Mouse (Mus musculus): ENCODE measurements around the gene Rpl37. TPM values are rescaled to one million over a fixed set of nuclear protein-coding genes. Genes with fewer than 3 reads are reported as not detected.
"Not testable (repeated sequence)": the region's sequence is repeated elsewhere in the genome, so short reads cannot be mapped to it uniquely, and the experiment has no call there.

Gene Rpl37
- total RNA-seq, 1 experiment from 2014 or later = 563 TPM

DNA sequence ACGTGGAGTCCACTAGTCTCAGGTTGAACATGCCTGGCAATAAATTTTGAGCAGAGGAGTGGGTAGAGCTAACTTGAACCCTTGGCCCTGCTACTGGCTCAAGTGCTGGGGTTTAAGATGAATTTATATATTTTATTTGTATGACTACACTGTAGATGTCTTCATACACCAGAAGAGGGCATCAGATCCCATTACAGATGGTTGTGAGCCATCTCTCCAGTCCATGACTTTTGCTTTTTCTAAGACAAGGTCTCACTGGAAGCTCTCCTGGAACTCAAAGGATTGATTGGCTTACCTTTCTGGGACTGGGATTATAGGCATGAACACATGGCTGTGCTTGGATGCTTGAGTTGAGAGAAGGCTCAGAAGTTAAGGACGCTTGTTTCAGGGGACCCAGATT lies 3.3 kb downstream of the Rpl37 start:
- no peak for ATAC-seq (ENCODE audit: extremely low read depth, insufficient number of reproducible peaks, low FRiP score, poor library complexity, severe bottlenecking)

DNA sequence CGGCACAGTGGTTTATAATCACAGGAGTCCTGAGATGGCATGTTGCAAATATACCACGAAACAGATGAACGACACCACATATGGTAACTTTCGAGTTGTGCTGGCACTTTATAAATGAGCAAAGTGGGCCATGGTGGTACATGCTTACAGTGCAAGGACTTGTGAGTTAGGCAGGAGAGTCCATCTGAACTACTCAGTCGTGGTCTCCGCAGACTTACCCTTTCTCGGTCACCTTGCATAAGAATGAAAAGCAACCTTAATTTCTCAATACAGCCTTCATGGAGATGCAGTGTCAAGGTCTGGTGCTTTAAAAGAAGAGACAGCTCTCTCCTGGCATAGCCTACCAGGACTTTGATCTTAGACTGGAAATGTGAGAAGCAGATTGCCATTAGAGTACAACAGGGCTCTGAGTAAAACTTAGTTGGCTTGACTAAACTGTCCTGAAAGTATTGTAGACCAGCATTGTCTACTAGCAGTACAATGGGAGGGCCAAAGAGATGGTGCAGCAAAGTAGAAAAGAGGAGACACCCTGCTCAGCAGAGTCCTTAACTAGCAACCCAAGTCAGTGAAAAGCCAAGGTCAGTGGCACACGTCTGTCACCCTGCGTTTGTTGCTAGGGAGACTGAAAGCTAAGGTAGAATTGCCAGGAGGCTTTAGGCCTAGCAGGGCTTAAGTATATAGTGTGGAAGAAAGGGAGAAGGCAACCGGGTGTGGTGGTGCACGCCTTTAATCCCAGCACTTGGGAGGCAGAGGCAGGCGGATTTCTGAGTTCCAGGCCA lies 5.3 kb downstream of the Rpl37 start:
- no peak for ATAC-seq (ENCODE audit: extremely low read depth, insufficient number of reproducible peaks, low FRiP score, poor library complexity, severe bottlenecking)

DNA sequence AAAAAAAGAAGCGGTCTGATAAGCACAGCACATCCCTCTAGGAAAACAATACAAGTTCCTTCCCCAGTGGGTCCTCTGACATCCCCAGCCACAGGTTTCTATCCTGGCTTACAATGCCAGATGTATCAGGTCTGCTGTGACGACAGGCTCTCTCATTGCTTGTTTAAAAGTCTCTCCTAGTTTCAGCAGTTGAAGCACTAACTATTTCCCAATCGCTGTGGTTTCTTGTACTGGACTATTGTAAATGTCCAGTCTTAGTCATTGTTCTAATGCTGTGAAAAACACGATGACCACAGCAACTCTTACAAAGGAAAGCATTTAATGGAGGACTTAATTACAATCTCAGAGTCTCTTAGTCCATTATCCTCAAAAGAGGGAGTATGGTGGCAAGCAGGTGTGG lies 10.0 kb downstream of the Rpl37 start:
- peak; percentile 52; the same call in 1 of the 2 replicates for ATAC-seq (ENCODE audit: extremely low read depth, insufficient number of reproducible peaks, low FRiP score, poor library complexity, severe bottlenecking)

DNA sequence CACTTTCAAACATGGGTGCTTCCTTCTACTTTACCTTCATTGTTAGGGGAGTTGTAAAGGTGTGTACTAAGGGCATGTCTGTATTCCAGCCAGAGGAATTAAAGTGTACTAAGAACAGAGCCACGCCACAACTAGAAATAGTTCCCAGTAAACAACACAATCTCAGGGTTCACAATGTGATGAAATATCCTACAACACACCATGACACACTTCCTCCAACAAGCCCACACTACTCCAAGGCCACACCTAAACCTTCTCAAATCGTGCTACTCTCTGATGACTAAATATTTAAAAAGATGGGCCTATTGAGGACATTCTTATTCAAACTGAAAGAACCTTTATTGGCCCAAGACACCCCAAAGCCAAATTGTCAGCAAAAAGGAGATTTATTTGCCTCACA lies 11.0 kb downstream of the Rpl37 start:
- ATAC-seq (ENCODE audit: extremely low read depth, insufficient number of reproducible peaks, low FRiP score, poor library complexity, severe bottlenecking) = peak; percentile 28; the same call in 1 of the 2 replicates

DNA sequence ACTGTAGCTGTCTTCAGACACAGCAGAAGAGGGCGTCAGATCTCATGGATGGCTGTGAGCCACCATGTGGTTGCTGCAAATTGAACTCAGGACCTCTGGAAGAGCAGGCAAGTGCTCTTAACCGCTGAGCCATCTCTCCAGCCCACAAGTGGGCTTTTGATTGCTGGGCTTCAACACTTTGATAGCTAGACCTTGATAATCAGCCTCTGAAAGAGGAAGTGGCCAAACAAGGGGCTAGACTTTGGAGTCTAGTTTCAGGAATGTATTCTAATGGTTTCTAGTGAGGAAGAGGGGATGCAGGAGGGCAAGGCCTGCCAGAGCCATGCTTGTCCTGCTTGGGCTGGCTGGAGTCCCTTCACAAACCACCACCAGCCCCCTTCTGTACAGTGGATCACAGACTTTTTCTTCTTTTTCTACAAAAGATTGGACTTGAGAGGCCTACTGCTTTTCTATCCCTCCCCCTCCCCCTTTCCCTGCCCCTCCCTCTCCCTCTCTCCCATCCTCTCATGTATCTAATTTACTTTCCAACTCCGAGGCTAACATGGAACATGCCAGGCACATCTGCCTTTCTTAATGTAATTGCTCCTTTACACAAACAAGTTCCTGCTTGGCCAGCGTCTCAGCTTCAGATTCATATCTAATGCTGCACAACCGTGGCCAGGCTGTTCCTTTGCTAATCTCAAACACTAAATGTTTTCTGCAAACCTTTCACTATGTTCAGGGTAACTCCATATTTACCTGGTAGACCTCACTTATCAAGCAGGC lies 11.9 kb downstream of the Rpl37 start:
- ATAC-seq (ENCODE audit: extremely low read depth, insufficient number of reproducible peaks, low FRiP score, poor library complexity, severe bottlenecking) = no peak

DNA sequence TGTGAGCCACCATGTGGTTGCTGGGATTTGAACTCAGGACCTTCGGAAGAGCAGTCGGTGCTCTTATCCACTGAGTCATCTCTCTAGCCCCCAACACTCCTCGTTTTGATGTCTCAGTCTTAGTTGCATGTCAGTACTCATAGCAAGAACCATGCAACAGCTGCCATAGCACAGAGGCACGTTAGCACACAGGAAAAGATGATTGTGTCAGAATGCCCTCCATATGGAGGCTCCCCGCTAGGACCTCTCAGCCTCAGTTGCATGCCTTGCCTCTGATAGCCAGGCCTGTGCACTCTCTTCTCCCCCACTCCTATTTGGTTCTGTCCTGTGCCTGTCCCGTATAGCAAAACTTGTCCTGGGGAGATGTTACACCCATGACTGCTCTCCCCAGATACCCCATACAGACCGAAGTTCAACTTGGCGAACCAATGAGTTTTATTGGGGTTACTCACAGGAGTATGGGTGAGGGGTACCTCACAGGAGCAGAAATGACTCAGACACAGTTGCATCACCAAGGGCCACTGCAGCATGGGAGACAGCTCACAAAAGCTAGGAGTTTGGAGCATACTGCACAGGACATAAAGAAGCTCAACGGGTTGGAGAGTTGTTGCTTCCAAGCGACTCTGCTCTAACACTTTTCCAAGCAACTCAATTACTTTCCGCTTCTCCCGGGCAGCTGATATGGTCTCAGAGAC lies 12.8 kb downstream of the Rpl37 start:
- ATAC-seq (ENCODE audit: extremely low read depth, insufficient number of reproducible peaks, low FRiP score, poor library complexity, severe bottlenecking) = no peak

DNA sequence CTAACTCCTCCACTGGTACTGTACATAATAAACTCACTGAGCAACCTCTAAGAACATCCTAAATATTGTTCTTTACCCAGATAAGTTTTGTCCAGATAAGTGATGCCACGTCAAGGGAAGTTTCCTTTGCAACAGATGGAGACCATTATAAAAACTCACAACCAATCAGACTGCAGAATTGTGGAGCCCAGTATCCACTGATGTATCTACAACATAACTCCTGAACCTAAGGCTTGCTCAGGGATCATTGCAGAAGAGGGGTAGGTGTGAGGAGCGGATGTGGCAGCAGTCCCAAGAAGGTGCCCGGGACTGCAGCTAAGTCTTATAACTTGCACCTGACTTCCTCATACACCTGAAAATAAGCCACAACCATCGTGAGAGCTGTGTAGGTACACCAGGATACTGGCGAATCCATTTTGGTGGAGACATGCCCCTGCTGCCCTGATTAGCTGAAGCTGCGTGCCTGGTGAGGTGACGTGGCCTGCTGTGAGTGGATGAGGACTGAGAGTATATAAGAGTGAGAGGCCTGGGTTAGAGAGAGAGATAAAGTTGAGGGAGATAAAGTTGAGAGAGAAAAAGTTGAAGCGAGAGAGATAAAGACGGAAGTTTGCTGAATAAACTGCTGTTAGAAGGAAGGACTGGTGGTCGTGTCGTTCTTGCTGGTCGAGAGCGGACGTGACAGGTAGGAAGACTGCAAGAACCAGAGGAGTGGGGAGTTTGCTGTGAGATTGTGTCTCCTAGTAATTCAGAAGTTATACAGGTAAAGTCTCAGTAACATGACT lies 14.6 kb downstream of the Rpl37 start:
- not testable (repeated sequence) for ATAC-seq (ENCODE audit: extremely low read depth, insufficient number of reproducible peaks, low FRiP score, poor library complexity, severe bottlenecking)

DNA sequence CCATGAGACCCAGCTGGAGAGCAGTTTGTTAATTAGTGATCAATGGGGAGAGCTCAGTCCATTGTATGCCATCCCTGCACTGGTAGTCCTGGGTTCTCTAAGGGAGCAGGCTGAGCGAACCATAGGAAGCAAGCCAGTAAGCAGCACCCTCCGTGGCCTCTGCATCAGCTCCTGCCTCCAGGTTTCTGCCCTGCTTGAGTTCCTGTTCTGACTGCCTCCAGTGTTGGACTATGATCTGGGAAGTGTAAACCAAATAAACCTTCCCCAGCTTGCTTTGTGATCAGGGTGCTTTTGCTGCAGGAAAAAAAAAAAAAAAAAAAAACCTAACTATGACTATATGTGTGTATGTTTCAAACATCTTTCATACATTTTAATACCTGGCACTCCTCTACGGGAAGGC lies 16.9 kb downstream of the Rpl37 start:
- ATAC-seq (ENCODE audit: extremely low read depth, insufficient number of reproducible peaks, low FRiP score, poor library complexity, severe bottlenecking) = no peak

DNA sequence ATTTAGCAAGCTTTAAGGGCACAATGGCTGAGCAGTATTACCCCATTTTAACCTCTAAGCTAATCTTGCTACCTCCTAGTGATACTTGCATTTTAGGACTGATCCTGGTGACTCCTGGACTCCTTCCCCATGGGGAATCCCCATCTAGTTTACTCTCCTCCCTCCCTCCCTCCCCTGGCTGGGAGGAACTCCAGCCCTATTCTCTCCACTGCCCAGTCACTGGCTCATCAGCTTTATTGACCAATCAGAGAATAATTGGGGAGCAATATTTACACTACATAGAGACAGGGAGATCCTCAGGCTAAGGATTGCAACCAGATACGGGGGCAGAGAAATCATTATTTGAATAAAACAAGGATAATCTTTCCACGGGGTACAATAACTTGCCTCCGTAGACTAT lies 17.7 kb downstream of the Rpl37 start:
- no peak for ATAC-seq (ENCODE audit: extremely low read depth, insufficient number of reproducible peaks, low FRiP score, poor library complexity, severe bottlenecking)

DNA sequence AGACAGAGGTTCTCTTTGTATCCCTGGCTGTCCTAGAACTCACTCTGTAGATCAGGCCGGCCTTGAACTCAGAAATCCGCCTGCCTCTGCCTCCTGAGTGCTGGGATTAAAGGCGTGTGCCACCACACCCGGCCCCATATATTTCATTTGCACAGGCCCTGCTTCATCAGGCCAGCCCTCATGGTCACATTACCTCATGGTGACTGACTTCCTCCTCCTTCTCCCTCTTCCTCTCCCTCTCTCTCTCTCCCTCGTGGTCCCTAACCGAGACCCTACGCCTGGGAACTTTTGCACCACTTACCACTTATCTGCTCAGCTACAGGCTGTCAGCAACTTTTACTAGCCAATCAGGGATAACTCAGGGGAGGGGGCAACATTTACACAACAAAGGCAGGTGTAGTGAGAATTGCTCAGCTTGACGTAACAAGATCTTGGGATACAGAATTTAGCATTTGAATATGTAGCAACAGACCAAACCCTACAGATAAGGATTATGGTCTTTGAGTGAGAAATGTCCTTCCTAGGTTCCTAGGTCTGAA lies 18.6 kb downstream of the Rpl37 start:
- no peak for ATAC-seq (ENCODE audit: extremely low read depth, insufficient number of reproducible peaks, low FRiP score, poor library complexity, severe bottlenecking)

DNA sequence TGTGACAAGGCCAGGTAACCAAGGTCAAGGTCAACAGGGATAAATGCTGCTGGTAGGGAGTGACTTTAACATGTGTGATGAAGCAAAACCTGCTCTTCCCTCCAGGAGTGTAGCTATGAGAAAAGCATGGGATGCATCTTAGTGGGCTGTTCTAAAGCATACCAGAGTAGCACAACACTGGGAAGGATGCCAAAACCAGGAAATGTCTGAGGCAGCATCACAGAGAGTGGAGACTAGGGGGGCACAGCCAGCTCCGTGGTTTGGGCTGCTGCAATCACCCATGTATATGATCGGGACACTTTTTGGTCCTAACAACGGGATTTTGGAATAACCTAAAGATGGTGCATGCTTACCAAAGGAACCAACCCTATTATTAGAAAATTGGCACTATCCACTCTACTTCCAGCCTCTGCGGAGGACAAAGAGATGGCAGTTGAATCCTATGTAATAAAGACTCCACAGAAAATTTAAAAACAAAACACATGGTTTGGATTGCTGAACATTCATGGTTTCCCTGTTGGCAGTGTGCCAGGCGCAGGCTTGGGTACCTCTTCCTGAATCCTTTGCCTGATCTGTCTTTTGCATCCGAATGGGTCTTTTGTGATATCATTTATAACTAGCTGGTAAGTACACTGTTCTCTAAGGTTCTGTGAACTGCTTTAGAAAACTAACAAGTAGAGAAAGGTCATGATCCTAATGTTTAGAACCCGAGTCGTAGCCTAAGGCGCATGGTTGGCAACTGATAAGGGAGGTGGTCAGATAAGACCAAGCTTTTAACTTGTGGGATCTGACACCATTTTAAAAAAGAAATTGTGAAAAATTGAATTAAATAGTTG lies 21.8 kb downstream of the Rpl37 start:
- no peak for ATAC-seq (ENCODE audit: extremely low read depth, insufficient number of reproducible peaks, low FRiP score, poor library complexity, severe bottlenecking)

DNA sequence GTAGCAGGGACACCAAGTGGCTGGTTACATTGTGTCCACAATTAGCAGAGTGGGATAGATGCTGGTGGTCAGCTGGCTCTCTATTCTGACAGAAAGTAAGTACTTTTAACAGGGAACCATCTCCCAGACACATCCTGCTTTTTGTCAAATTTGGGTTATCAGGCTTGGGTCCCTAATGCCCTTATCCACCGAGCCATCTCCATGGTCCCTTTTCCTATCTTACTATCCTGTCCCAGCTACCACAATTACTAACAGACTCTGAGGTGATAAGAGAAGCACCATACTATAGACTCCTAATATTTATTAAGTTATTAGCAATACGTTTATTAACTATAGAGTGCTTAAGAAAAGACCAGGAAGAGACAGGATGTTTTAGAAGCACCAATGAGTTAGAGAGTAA lies 22.9 kb downstream of the Rpl37 start:
- ATAC-seq (ENCODE audit: extremely low read depth, insufficient number of reproducible peaks, low FRiP score, poor library complexity, severe bottlenecking) = no peak

DNA sequence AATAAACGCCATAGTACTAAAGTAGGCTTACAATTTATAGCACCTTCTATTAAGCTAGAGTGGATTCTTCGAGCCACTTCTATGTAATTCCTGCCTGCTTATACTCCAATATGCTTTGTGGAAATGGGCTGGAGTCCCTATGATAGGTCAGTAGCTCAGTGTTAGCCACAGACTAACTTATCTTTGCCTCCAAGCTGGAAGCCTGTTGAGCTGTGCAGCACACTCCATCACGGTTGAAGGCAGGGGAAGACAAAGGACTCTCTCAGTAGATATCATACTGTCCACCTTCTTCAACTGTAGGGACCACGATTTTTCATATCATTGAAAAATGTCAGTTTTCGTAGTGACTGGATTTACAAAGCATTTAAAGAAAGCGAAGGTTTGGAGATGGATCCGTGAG lies 23.4 kb downstream of the Rpl37 start:
- no peak for ATAC-seq (ENCODE audit: extremely low read depth, insufficient number of reproducible peaks, low FRiP score, poor library complexity, severe bottlenecking)

DNA sequence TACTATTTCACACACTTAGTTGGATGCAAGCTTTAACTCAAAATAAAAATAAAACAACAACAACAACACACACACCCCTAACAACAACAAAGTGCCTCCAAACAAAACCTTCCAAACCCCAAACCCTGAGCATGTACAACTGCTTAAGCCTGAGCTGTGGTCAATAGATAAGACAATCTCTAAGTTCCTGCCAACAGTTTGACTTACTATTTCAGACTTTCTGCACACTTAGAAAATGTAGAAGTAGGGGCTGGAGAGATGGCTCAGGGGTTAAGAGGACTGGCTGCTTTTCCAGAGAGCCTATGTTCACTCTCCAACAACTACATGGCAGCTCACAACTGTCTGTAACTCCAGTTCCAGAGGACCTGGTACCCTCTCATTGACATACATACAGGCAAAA lies 23.9 kb downstream of the Rpl37 start:
- ATAC-seq (ENCODE audit: extremely low read depth, insufficient number of reproducible peaks, low FRiP score, poor library complexity, severe bottlenecking) = no peak

DNA sequence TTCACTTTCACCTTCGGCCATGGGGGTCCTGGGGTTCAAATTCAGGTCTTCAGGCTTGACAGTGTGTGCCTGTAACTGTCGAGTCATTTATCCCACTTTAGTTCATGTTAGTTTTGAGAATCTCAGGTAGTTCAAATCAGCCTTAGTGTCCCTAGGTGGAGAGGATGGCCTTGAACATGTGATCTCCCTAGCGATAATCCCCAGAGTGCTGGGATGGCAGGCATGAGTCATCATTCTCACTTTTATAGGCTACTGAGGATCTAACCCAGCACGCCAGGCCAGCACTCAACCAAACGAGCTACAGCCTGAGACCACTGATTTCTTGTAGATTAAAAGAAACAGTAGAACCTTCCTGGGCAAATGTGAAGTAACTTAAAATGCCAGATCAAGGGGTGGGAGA lies 25.6 kb downstream of the Rpl37 start:
- no peak for ATAC-seq (ENCODE audit: extremely low read depth, insufficient number of reproducible peaks, low FRiP score, poor library complexity, severe bottlenecking)

DNA sequence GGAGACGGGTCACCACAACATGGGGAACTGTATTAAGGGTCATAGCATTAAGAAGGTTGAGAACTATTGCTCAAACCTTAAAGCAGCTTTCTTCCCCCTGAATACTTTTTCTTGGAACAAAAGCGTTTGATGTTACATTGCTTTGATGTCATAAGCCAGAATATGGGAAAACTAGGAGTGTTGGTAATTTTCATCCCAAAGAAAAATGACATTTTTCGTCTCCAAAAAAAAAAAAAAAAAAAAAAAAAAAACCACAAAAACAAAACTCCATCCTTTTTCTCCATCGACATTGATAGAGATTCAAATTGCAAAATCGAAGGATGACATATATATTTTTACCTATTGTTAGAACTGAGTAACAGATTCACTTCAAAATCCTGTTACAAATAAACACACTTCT lies 26.3 kb downstream of the Rpl37 start:
- no peak for ATAC-seq (ENCODE audit: extremely low read depth, insufficient number of reproducible peaks, low FRiP score, poor library complexity, severe bottlenecking)

DNA sequence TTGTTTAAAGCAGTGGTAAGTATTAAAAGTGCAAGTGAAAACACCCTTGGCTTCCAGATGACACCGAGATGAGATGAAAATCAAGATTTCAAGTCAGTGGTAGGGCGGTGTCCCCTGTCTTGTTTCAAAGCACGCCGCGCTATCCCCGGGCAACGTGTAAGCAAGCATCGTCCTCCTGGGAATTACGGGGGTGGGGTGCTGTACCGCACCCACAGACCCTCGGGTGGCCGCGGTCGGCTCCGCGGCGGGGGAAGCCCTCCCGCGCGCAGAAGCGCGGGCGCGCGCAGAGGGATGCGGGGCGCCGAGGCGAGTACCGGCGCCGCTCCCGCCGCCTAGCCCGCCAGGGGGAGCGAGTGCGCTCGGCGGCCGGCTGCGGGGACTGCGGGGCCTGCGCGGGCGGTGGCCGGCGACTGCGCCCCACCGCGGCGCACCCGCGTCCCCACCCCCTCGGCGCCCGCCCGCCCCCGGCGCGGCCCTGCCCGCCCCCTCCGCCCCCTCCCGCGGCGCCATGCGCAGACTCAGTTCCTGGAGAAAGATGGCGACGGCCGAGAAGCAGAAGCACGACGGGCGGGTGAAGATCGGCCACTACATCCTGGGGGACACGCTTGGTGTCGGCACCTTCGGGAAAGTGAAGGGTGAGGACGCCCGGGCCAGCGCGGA lies 27.0 kb downstream of the Rpl37 start, which contains the start of gene Prkaa1:
Gene Prkaa1, plus strand, starts transcription at position 501 of the 660 bp plus-strand sequence.
- peak; percentile 73 for ATAC-seq (ENCODE audit: extremely low read depth, insufficient number of reproducible peaks, low FRiP score, poor library complexity, severe bottlenecking)

Measured in neutrophil, adult 5-6 weeks (primary cell).